Mouse (Mus musculus): ENCODE results near the gene Dab2ip.
A peak's percentile ranks its signal among the peaks of the same experiment; 100 is the strongest.

The Dab2ip gene

DNA sequence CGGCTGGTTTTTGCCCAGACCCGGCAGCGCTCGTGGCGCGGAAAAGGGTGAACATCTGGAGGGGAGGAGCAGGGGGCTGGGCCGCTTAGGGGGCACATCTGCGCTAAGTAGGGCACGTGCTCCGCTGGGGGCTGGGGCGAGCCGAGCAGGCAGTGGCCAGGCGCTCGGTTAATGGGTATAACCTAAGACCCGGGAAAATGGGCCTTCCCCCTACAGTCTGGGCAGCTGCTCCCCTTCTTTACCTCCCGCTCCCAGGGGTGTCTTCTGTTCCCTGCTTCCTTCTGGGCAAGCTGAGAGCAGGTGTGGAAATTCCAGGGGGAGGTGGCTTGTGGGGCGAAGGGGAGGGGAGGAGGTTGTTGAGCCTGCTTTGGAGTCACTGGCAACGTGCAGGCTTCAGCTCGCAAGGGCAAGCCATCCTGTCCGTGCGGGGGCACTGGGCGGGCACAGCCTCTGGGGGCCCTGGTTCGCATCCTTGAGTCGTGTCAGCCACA lies 104.0 kb downstream of the Dab2ip start:
- no peak for TF ChIP-seq GATA4 (IDR thresholded peaks at IDR 0.05; ENCODE audit: insufficient replicate concordance, low read length)

DNA sequence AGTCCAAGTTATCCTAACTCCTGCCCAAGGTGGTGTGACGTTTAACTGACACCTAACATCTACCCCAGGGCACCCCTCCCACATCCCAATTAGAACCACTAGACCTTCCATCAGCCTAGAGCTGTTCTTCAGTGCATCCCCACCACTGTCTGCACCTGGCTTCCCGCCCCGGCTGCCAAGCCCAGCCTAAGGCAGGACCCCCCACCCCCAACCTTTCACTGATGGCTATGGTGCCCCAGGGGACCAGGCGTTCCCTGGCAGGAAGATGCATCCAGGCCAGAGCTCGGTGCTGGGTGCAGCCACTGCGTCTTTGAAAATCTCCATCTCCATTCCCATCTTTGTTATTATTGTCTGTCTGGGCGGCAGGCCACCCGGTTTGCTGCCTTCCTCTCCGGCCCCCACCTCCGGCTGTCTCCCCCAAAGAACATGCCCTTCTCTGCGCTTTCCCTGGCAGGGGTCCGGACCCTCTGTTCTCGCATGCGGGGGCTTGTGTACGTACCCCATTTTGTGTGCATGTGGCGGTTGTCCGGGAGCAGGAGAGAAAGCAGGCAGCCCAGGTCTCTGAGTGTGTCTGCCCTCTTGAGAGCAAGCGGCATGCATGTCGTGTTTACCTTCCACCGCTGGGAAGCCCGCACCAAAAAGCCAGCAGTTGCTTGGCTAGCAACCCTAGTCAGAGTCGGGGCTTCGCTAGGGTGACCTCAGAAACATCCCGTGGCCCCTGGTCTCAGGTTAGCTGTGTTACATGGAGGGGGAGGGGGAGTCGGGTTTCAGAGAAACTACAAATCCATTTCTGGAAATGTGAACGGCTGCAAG lies 104.9 kb downstream of the Dab2ip start:
- no peak for TF ChIP-seq GATA4 (IDR thresholded peaks at IDR 0.05; ENCODE audit: insufficient replicate concordance, low read length)

DNA sequence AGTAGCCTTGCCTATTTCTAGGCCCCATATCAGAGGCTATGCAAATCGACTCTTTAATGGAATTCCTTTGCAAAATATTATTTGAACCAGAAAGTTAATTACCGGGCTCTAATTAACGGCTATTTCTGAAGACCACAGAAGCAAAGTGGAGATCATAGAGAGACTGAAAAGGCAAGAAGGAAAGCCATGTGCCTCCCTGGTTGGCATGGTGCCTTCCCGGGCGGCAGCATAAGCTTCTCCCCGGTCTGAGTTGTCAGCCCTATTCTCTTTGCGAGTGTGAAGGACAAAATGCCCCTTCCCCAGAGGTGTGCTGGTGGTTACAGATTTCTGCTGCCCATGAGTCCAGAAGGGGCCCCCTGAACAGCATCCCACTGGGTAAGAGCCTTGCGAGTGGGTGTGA lies 109.7 kb downstream of the Dab2ip start:
- no peak for TF ChIP-seq GATA4 (IDR thresholded peaks at IDR 0.05; ENCODE audit: insufficient replicate concordance, low read length)

DNA sequence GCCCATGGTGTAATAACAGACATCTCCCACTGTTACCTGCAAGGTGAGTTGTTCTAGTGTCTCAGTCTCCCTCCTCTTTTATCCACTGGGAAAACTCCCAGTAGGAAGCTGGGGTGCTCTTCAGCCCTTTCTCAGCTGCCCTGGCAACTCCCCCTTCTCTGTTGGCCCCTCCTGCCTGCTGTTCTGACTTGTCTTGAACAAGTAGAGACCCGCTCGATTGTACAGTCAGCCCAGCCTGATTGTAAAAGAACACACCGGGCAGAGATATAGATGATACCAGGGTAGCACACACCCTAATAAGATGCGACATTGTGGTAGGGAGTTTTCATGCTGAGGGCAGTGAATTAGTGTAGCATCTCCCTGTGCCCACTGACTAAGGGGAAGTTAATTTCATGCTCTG lies 111.2 kb downstream of the Dab2ip start:
- TF ChIP-seq GATA4 (IDR thresholded peaks at IDR 0.05; ENCODE audit: insufficient replicate concordance, low read length): no peak

DNA sequence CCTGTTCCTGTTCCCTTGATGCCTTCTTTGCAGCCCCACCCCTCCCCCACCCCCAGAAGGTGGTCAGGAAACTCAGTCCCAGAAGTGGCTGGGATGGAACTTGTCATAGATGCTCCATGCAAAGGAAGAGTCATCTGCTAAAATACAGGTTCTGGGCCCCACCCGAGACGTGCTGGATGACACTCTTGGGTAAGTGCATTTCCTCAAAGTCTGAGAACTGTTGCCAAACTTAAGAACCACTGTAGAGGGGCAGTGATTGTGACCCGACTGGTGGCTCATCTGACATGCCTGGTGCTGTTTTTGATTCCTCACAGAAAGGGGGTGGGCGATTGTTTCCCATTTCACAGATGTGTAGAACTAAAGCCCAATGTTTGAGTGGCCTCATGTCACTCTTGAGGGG lies 111.7 kb downstream of the Dab2ip start:
- TF ChIP-seq GATA4 (IDR thresholded peaks at IDR 0.05; ENCODE audit: insufficient replicate concordance, low read length): no peak

DNA sequence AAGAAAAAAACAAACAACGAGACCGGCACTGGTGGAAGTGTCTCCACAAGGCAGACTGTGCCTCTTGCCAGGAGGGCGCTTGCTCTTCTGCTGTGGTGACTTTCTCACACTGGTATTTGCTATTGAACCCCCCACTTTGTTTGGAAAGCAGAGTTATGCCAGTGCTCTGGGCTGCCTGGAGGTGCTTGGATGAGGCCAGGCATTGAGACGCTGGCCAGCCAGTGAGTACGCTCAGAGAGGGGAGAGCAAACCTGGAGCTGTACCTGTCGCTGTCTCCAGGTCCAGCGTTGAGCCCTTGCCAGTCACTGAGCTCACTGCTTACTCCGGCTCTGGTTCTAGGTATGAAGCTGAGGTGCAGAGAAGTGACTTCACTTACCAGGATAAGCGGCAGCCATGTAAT lies 112.2 kb downstream of the Dab2ip start:
- no peak for TF ChIP-seq GATA4 (IDR thresholded peaks at IDR 0.05; ENCODE audit: insufficient replicate concordance, low read length)

DNA sequence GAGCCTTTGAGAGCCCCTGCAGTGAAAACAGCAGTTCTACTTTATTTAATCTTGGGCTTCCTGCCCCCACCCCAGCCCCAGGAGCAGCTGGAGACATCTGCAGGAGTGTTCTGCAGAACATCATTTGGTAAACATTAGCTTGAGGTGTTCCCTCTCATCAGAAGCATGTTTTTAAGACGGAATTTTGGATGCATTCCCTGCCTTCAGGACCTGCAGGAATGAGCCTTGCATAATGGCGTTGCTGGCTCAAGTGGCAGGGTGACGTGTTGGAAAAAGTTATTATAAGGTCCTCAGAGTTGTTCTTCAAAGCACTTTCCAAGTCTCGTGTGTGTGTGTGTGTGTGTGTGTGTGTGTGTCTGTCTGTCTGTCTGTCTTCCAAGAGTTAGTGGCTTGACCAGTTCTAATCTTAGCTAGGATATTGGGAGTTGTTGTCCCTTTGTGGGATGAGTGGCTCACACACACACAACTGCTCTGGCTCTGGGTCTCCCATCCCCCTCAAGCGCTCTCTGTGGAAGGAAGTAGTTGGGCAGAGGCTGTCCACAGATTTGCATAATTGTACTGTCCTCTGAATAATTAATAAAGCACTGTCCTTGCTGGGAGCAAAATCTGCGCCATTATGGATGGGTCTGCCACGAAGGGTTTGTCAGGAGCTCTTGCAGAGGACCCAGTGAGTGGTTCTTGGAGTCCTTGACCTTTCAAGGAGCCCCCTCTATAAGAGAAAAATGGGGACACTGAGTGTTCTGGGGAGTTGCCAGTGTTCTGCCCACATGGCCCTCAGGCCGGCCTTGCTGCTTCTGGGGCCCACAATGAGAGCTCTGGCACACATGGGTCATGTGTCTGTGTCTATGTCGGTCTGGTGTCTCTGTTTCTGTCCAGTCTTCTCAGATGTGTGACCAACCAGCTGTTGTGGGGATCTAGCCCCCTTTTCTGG lies 114.2 kb downstream of the Dab2ip start:
- no peak for TF ChIP-seq GATA4 (IDR thresholded peaks at IDR 0.05; ENCODE audit: insufficient replicate concordance, low read length)

DNA sequence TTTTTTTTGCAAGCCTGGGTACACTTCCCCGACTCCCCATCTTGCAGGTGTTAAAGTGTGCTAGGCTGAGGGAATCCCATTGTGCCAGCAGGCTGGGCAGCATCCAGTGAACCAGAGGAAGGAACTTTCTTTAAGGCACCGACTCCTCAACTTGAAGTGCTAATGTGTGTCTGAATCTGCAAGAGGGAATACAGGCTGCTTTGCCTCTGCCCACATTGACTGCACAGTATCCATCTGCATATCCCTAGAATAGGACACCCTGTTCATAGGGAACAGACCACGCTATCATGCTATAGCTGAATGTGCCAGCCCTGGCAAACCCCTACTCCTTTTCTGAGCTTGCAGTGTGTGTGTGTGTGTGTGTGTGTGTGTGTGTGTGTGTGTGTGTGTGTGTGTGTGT lies 115.1 kb downstream of the Dab2ip start:
- no peak for TF ChIP-seq GATA4 (IDR thresholded peaks at IDR 0.05; ENCODE audit: insufficient replicate concordance, low read length)

DNA sequence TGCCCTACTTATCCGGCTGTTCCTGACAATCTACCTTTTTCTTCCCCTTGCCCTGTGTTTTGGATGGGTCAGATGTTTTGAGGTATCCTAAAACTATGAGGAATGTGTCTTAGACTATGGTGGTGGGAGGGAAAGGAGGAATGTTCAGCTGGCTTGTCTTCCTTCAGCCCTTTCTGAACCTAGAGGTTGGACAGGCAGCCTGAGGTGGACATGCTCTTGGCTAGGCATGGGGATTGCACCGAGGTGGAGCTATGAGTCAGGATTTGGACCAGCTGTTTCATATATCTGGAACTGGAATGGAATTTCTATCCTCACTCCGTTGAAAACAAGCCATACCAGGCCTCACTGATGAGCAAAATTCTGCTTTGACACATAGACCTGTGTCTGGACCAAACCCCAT lies 115.9 kb downstream of the Dab2ip start:
- TF ChIP-seq GATA4 (IDR thresholded peaks at IDR 0.05; ENCODE audit: insufficient replicate concordance, low read length): no peak

DNA sequence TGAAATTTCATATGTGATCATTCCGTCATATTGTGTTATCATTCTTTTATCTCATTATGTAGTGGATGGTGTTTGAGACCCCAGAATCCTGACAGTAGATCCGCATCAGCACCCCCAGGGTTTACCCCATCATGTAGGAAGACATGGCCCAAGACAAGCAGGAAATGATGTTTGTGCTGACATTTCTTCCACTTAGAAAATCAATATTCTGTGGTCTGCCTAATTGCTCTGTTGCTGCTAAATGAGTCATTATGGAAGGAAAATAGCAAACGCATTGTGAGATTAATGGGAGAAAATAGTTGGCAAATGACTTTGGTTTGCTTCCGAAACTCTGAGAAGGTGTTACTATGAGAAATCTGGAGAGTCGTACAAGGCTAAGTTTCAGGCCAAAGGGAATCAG lies 116.4 kb downstream of the Dab2ip start:
- no peak for TF ChIP-seq GATA4 (IDR thresholded peaks at IDR 0.05; ENCODE audit: insufficient replicate concordance, low read length)

DNA sequence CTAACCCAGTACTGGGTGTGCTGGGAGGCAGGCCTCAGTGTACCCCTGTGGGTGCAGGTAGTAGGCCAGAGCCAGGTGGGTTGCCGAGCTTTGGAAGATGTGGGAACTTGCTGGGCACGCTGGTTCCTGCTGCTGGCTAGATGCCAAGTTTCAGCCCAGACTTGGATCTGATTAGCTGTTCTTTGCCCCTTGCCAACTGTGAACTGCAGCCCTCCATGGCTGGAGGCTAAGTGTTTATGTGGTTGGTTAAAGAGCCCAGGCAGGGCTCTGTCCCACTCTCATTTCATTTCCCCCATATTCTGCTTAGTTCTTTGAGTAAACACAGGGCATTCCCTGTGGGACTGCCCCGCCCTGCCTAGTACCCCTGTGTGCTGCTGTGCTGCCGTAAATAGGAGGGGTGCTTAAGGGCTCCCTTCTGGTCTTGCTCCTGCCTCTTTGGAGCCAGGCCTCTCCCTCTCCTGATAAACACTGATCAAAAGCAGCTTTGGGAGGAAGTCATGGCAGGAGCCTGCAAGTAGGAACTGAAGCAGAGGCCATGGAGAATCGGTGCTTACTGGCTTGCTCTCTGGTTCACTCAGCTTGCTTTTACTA lies 118.1 kb downstream of the Dab2ip start:
- no peak for TF ChIP-seq GATA4 (IDR thresholded peaks at IDR 0.05; ENCODE audit: insufficient replicate concordance, low read length)

DNA sequence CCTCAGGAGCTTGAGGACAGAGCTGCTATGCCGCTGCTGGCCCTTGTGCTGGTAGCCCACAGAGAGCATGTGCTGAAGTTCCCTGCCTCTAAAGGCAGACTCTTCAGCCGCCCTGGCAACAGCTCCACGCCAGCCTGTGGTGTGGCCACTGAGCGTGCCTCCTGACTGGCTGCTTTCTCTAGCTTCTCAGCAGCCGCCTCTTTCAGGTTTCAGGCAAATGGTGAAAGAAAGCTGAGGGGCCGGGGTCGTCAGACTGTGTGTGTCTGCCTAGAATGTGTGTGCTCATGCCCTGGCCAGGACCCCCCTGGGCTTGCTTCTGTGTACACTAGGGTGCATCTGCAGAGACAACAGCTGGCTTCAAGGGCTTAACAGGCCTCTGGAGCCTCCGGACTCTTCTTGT lies 119.8 kb downstream of the Dab2ip start:
- no peak for TF ChIP-seq GATA4 (IDR thresholded peaks at IDR 0.05; ENCODE audit: insufficient replicate concordance, low read length)

DNA sequence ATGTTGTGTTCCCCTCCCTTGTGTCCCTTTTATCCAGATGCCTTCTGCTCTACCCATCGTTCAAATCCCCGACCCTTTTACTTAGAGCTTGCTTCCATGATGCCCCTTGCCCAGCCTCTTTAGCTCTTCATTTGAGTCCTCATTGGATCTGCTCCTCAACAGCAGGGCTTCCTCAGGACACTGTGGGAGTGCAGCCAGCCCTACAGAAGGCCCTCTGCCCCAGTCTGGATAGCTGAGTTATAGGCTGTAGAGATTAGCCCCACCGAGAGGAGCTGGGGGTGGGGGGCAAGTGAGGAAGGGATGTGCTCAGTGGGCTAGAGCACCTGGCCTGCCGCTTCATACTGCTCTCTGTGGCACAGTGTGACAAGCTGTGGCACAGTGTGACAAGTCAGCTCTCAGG lies 120.4 kb downstream of the Dab2ip start:
- TF ChIP-seq GATA4 (IDR thresholded peaks at IDR 0.05; ENCODE audit: insufficient replicate concordance, low read length): no peak

DNA sequence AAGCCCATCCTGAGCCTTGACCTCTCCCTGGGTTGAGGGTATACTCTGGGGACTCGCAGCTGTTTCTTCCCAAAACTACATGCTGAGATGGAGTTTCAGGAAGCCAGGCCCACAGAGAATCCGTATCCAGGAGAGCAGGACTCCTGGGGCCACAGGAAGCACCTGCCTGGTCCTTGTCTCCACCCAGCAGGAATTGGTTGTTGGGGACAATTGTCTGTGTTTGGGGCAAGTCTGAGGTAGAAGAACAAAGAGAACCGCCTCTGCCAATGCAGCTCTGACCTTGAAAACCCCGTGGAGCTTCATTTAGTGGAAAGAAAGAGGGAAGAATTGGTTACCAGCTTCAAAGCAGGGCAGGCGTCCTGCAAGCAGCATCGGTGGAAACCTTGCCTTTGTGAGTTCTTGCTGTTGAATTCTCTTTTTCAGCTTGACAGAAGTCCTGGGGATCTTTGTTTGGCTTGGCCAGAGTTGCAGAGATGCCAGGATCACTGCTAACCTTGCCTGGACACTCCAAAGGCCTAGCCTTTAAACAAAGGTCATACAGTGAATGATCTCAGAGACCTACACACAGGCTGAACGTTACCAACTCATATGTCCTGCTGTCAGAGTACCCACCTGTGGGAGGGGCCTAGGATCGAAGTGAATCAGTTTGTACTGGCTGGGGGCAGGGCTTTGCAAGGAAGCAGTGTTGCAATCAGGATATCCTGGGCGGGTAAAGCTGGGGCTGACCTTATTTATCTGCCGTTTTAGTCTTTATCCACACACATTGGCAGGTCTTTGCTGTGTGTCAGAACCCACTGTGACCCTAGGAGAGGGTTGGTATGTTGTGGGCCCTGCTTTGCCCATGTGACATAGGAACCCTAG lies 122.0 kb downstream of the Dab2ip start:
- TF ChIP-seq GATA4 (IDR thresholded peaks at IDR 0.05; ENCODE audit: insufficient replicate concordance, low read length): peak; percentile 72; the same call in 1 of the 2 replicates

DNA sequence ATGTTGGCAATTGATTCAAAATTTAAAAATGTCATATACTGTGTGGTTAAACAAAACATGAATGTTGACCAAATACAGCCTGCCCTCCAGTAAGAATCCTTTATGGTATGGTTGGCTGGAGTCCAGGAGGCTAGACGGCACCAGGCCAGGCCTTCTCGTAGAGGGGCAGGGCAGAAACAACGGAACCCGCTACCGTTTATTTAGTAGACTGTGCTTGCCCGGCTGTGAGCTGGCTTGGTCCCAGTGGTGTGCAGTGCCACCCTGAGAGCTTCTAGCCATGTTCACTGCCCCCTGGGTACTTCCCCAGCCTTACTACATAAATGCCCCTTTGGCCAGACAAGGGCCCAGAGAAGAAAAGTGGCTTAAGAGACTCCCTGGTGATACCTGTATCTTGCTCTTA lies 122.8 kb downstream of the Dab2ip start:
- no peak for TF ChIP-seq GATA4 (IDR thresholded peaks at IDR 0.05; ENCODE audit: insufficient replicate concordance, low read length)

Measured in liver, adult (tissue).